ENCODE assay signal across 20 mouse cellular contexts in genomic region chr5:107039956-107040355, GRCm38 (mm10).
DNase-seq lines count a peak whose midpoint lies in the region; ATAC-seq and TF ChIP-seq lines count a peak whose summit lies in the region.
"Had no signal": no experiment of that assay in that cellular context is flagged by ENCODE, and none has a peak within 500 bp of the region (broad histone marks: within the 10 kb centered on the region; RNA-seq: fewer than 3 reads in every experiment).

No protein-coding gene starts in this region.

- H3K9ac ChIP-seq in kidney, embryonic 15.5 days = no peak overlapping the region
- H3K9ac ChIP-seq in lung, postnatal 0 days (replicated peaks; ENCODE audit: low read depth) = no peak overlapping the region
- H3K9ac ChIP-seq: heart, embryonic 15.5 days; hindbrain, embryonic 14.5 days had no signal

- intact Hi-C loops in heart, postnatal 14 days (cut with DNase I) = no loop called here

- H3K4me3 ChIP-seq in kidney, embryonic 15.5 days (replicated peaks) = no peak overlapping the region
- H3K4me3 ChIP-seq in lung, postnatal 0 days (ENCODE audit: low read depth, low read length) = no peak overlapping the region
- no peak overlapping the region for H3K4me3 ChIP-seq in small intestine, adult 2 months (ENCODE audit: low read depth, low read length)
- H3K4me3 ChIP-seq: heart, embryonic 15.5 days; left cerebral cortex, adult 2 months had no signal

- ATAC-seq in kidney, embryonic 15.5 days (replicated peaks; ENCODE audit: low FRiP score) = no peak
- peak; percentile 13; the same call in 1 of the 2 replicates for ATAC-seq in lung, postnatal 0 days
- ATAC-seq: CD4-positive, CD25-positive, alpha-beta regulatory T cell, adult 4 months; inflammation-experienced regulatory T-cells, adult 6 months had no signal

- WGBS in kidney, embryonic 15.5 days = 94% methylated on average over 6 of the region's 6 CpGs
- WGBS in lung, postnatal 0 days = 70% methylated on average over 6 of the region's 6 CpGs
- 48% methylated on average over 6 of the region's 6 CpGs for WGBS in small intestine, adult 2 months

- TF ChIP-seq POLR2A in small intestine, adult 2 months (IDR thresholded peaks at IDR 0.05; ENCODE audit: low read depth, low read length) = no peak

- no peaks in the 10 kb centered on the region for H3K36me3 ChIP-seq in kidney, embryonic 15.5 days
- no peaks in the 10 kb centered on the region for H3K36me3 ChIP-seq in lung, postnatal 0 days (ENCODE audit: insufficient read depth, low read length)
- H3K36me3 ChIP-seq in small intestine, adult 2 months (ENCODE audit: control insufficient read depth, insufficient read depth, low read length) = no peaks in the 10 kb centered on the region
- H3K36me3 ChIP-seq: heart, embryonic 15.5 days had no signal

- no peaks in the 10 kb centered on the region; the same call in 1 of the 2 replicates for H3K9me3 ChIP-seq in kidney, embryonic 15.5 days (replicated peaks)
- H3K9me3 ChIP-seq in lung, postnatal 0 days (ENCODE audit: low read length) = no peaks in the 10 kb centered on the region
- H3K9me3 ChIP-seq: heart, embryonic 15.5 days had no signal

- no peak overlapping the region for H3K27ac ChIP-seq in kidney, embryonic 15.5 days
- 0 out of 2 replicates have a peak overlapping the region, but pooled peaks have one; percentile 51 for H3K27ac ChIP-seq in lung, postnatal 0 days (ENCODE audit: low read length)
- H3K27ac ChIP-seq in small intestine, adult 2 months (ENCODE audit: insufficient read depth, low read depth, low read length) = 0 out of 2 replicates have a peak overlapping the region, but pooled peaks have one; percentile 2
- H3K27ac ChIP-seq: heart, embryonic 15.5 days; hindbrain, embryonic 14.5 days; kidney, postnatal 0 days; left cerebral cortex, adult 2 months had no signal

- no peak for TF ChIP-seq EP300 in lung, postnatal 0 days (IDR thresholded peaks at IDR 0.05)

- no peak overlapping the region for H3K4me2 ChIP-seq in kidney, embryonic 15.5 days
- no peak overlapping the region for H3K4me2 ChIP-seq in lung, postnatal 0 days (replicated peaks; ENCODE audit: low read depth, low read length)
- H3K4me2 ChIP-seq: heart, embryonic 15.5 days; hindbrain, embryonic 14.5 days; midbrain, embryonic 11.5 days had no signal

- no peak for TF ChIP-seq CTCF in lung, postnatal 0 days (IDR thresholded peaks at IDR 0.05)
- TF ChIP-seq CTCF in small intestine, adult 2 months (IDR thresholded peaks at IDR 0.05; ENCODE audit: extremely low read depth, insufficient read length, insufficient replicate concordance, low read depth, low read length) = no peak

- no peaks in the 10 kb centered on the region for H3K27me3 ChIP-seq in kidney, embryonic 15.5 days
- no peaks in the 10 kb centered on the region for H3K27me3 ChIP-seq in lung, postnatal 0 days (replicated peaks; ENCODE audit: insufficient read depth, low read length)
- no peaks in the 10 kb centered on the region for H3K27me3 ChIP-seq in small intestine, adult 2 months (ENCODE audit: control insufficient read depth, insufficient read depth, low read length)
- H3K27me3 ChIP-seq: heart, embryonic 15.5 days had no signal

- H3K4me1 ChIP-seq in kidney, embryonic 15.5 days = peaks cover 24% of the 10 kb centered on the region
- no peaks in the 10 kb centered on the region for H3K4me1 ChIP-seq in lung, postnatal 0 days (ENCODE audit: insufficient read depth, low read depth, low read length)
- peaks cover 4% of the 10 kb centered on the region for H3K4me1 ChIP-seq in small intestine, adult 2 months (ENCODE audit: control insufficient read depth, insufficient read depth, insufficient read length, low read length)
- H3K4me1 ChIP-seq: heart, embryonic 15.5 days had no signal

- peak; percentile 22 for DNase-seq in kidney, adult 9 months
- DNase-seq in lung, postnatal 0 days (ENCODE audit: low spot score) = no peak
- DNase-seq in lung, postnatal 36 days = no peak
- DNase-seq in heart, postnatal 14 days = no peak
- DNase-seq in neural tube, embryonic 10.5 days (ENCODE audit: extremely low spot score, low spot score) = no peak
- DNase-seq: adrenal gland, postnatal 36 days; cerebellum, adult 11 months; cerebellum, adult 9-11 months; heart, postnatal 4 days; thymus, adult 18-20 months; thymus, postnatal 4 days had no signal
